Mouse (Mus musculus) heart, embryonic 16.5 days (tissue): ENCODE results near the gene Dtx1. TPM values are rescaled to one million over a fixed set of nuclear protein-coding genes. Genes with fewer than 3 reads are reported as not detected.

ENCODE experiments used
- ATAC-seq: fragments of 200-750 bp; cut with Nextera tagmentation; replicated peaks from 2 replicates; pipeline ENCODE4 v1.8.0; 2017; ENCODE audit warnings: moderate number of reproducible peaks; ENCODE audit not compliant: insufficient read depth, low FRiP score; ENCODE audit errors: extremely low read depth
- H3K27ac ChIP-seq: fragments of 300-500 bp; sonication (generic); 2 replicates; pipeline ENCODE4 v1.5.1; 2014; ENCODE audit warnings: mild to moderate bottlenecking, low read length, control low read depth, moderate library complexity
- H3K27me3 ChIP-seq: fragments of 300-500 bp; sonication (generic); 2 replicates; pipeline ENCODE4 v1.6.1; 2014; ENCODE audit warnings: low read length, mixed read lengths; ENCODE audit not compliant: control insufficient read depth, insufficient read depth
- H3K36me3 ChIP-seq: fragments of 300-500 bp; sonication (generic); 2 replicates; pipeline ENCODE4 v1.6.1; 2014; ENCODE audit not compliant: control insufficient read depth, insufficient read depth
- H3K4me1 ChIP-seq: fragments of 300-500 bp; sonication (generic); 2 replicates; pipeline ENCODE4 v1.6.1; 2014; ENCODE audit warnings: low read length, mixed read lengths; ENCODE audit not compliant: control insufficient read depth, insufficient read depth
- H3K4me2 ChIP-seq: fragments of 300-500 bp; sonication (generic); 2 replicates; pipeline ENCODE4 v1.6.1; 2014; ENCODE audit warnings: low read depth, mild to moderate bottlenecking, control low read depth, low read length
- H3K4me3 ChIP-seq: fragments of 300-500 bp; sonication (generic); 2 replicates; pipeline ENCODE4 v1.5.1; 2014; ENCODE audit warnings: mild to moderate bottlenecking, control low read depth, low read length
- H3K9ac ChIP-seq: fragments of 300-500 bp; sonication (generic); 2 replicates; pipeline ENCODE4 v1.6.1; 2014; ENCODE audit warnings: low read length, control low read depth
- H3K9me3 ChIP-seq: fragments of 300-500 bp; sonication (generic); replicated peaks from 2 replicates; pipeline ENCODE4 v1.6.1; 2016; ENCODE audit warnings: low read length; ENCODE audit not compliant: control insufficient read depth
- WGBS: fragments of 180-500 bp; shearing (Covaris S2); extraction: QIAGEN DNeasy Blood & Tissue Kit; methylation state at CpG from one replicate; pipeline ENCODE4 v1.1.7; 2014; 5-methylcytosine and 5-hydroxymethylcytosine counted together
- polyA plus RNA-seq: library from polyadenylated mRNA; unstranded; fragments of >200 nt; fragmentation: Nextera tagmentation; extraction: Ambion mirVana; gene quantifications from 2 replicates; pipeline ENCODE4 v1.2.1, GENCODE M21; 2015

Gene Dtx1
- polyA plus RNA-seq, 1 experiment from 2014 or later, result 11.2 TPM

- no peak overlapping the region for H3K4me3 ChIP-seq
- 51% methylated on average over 16 of the region's 16 CpGs for WGBS
- no peak overlapping the region for H3K4me2 ChIP-seq
- H3K27ac ChIP-seq, result no peak overlapping the region
- no peaks in the 10 kb centered on the region for H3K9me3 ChIP-seq
- H3K4me1 ChIP-seq, result no peaks in the 10 kb centered on the region
- H3K9ac ChIP-seq, result no peak overlapping the region
- peaks cover 72% of the 10 kb centered on the region for H3K27me3 ChIP-seq
- H3K36me3 ChIP-seq, result no peaks in the 10 kb centered on the region
- no peak for ATAC-seq
Observed at GRCm38 (mm10) chr5:120698801-120699391, 12.8 kb downstream of the Dtx1 start.

DNA sequence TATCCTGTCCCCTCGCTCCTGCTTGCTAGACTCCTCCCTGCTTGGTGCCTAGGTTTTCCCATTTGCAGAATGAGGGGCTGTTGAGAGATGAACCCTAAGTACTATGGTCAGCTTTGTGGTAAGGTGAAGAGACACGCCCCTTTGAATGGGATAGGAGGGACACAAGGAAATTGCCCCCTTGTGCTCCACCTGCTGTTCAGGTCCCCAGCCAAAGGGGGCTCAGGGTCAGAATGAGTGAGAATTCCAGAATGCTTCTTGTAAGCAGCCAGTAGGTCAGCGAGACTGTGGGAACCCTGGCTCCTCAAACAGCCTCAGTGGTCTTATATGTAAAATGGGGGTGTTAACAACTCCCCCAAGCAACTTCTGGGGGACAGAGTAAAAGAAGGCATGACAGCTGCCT lies 13.5 kb downstream of the Dtx1 start:
- no peaks in the 10 kb centered on the region for H3K36me3 ChIP-seq
- H3K4me3 ChIP-seq, result no peak overlapping the region
- 54% methylated on average over 3 of the region's 3 CpGs for WGBS
- H3K9me3 ChIP-seq, result no peaks in the 10 kb centered on the region
- no peaks in the 10 kb centered on the region for H3K4me1 ChIP-seq
- H3K27ac ChIP-seq, result no peak overlapping the region
- H3K27me3 ChIP-seq, result peaks cover 79% of the 10 kb centered on the region
- H3K9ac ChIP-seq, result no peak overlapping the region
- H3K4me2 ChIP-seq, result no peak overlapping the region
- ATAC-seq, result no peak

- no peak overlapping the region for H3K4me3 ChIP-seq
- no peaks in the 10 kb centered on the region for H3K9me3 ChIP-seq
- H3K9ac ChIP-seq, result no peak overlapping the region
- H3K4me2 ChIP-seq, result no peak overlapping the region
- no peaks in the 10 kb centered on the region for H3K36me3 ChIP-seq
- H3K4me1 ChIP-seq, result no peaks in the 10 kb centered on the region
- 39% methylated on average over 4 of the region's 4 CpGs for WGBS
- peaks cover 86% of the 10 kb centered on the region for H3K27me3 ChIP-seq
- H3K27ac ChIP-seq, result no peak overlapping the region
- no peak; the same call in 1 of the 2 replicates for ATAC-seq
Observed at GRCm38 (mm10) chr5:120696865-120697264, 14.9 kb downstream of the Dtx1 start.

DNA sequence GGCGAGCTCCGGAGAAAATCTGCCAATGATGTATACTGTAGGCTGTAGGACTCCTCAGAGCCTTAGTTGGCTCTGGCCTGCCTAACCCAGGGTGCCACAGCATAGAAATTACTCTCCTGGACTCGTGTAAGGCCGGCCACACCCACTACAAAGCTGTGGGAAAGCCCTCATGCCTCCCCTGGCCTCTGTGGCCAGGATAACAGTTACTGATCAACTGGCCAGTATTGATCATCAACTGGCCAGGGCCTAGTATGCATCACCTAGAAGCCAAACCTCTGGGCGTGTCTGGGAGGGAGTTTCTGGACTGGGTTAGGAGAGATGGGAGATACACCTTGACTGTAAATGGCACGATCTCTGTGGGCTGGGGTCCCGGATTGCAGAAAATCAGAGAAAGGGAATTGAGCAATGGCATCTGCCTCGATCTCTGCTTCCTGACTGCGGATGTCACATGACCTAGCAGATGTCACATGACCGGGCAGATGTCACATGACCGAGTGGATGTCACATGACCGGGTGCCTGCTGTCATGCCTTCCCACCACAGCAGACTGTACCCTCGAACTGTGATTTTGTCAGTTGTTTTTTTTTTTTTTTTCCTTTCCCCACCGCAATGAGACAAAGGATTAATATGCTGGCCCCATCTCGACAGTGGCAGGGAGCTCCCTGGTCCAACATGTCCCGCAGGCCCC lies 15.5 kb downstream of the Dtx1 start:
- H3K4me2 ChIP-seq, result no peak overlapping the region
- H3K27ac ChIP-seq, result no peak overlapping the region
- peaks cover 85% of the 10 kb centered on the region for H3K27me3 ChIP-seq
- H3K9ac ChIP-seq, result no peak overlapping the region
- H3K4me3 ChIP-seq, result no peak overlapping the region
- no peak for ATAC-seq
- no peaks in the 10 kb centered on the region for H3K36me3 ChIP-seq
- no peaks in the 10 kb centered on the region for H3K9me3 ChIP-seq
- WGBS, result 68% methylated on average over 16 of the region's 16 CpGs
- no peaks in the 10 kb centered on the region for H3K4me1 ChIP-seq

DNA sequence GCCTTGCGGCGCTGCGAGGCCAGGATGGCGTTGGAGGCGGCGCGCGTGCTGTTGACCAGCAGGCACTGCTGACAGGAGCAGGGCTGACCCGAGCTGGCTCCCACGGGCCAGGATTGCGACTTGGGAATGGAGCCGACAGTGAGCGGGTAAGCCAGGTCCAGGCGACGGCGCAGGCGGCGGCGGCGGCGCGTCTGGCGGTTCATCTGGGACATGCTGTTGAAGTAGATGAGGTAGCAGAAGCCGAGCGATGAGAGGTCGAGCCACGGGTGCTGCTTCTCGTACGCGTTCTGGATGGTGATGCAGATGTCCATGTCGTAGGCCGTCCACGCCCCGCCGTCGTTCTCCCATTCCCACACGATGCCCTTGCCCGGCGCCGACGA lies 17.0 kb downstream of the Dtx1 start:
- H3K4me1 ChIP-seq, result no peaks in the 10 kb centered on the region
- no peaks in the 10 kb centered on the region for H3K36me3 ChIP-seq
- 4% methylated on average over 41 of the region's 41 CpGs for WGBS
- H3K4me2 ChIP-seq, result peak overlapping the region; percentile 32
- H3K27me3 ChIP-seq, result peaks cover 75% of the 10 kb centered on the region
- ATAC-seq, result no peak
- no peak overlapping the region for H3K27ac ChIP-seq
- H3K9me3 ChIP-seq, result no peaks in the 10 kb centered on the region
- 0 out of 2 replicates have a peak overlapping the region, but pooled peaks have one; percentile 12 for H3K9ac ChIP-seq
- peak overlapping the region; percentile 36 for H3K4me3 ChIP-seq

GRCm38 (mm10) chr5:120693931-120694694 lies 17.6 kb downstream of the Dtx1 start:
- Histone ChIP-seq H3K9ac (0 out of 2 replicates have a peak overlapping the region, but pooled peaks have one; percentile 12), H3K27me3 (peaks cover 74% of the 10 kb centered on the region)
- 14% methylated on average over 38 of the region's 38 CpGs for WGBS

GRCm38 (mm10) chr5:120692034-120692433 lies 19.7 kb downstream of the Dtx1 start:
- Histone ChIP-seq H3K4me1 (no peaks in the 10 kb centered on the region), H3K36me3 (no peaks in the 10 kb centered on the region), H3K4me2 (no peak overlapping the region), H3K27ac (no peak overlapping the region), H3K27me3 (peaks cover 56% of the 10 kb centered on the region), H3K9ac (no peak overlapping the region), H3K9me3 (no peaks in the 10 kb centered on the region), H3K4me3 (no peak overlapping the region)
- ATAC-seq, result no peak
- 69% methylated on average over 19 of the region's 19 CpGs for WGBS

More at GRCm38 (mm10) chr5:120693931-120694694, 17.6 kb downstream of the Dtx1 start:
- no peak for ATAC-seq
- no peaks in the 10 kb centered on the region for H3K4me1 ChIP-seq
- H3K4me2 ChIP-seq, result peak overlapping the region; percentile 32
- H3K36me3 ChIP-seq, result no peaks in the 10 kb centered on the region
- peak overlapping the region; percentile 36 for H3K4me3 ChIP-seq
- H3K9me3 ChIP-seq, result no peaks in the 10 kb centered on the region
- H3K27ac ChIP-seq, result no peak overlapping the region

DNA sequence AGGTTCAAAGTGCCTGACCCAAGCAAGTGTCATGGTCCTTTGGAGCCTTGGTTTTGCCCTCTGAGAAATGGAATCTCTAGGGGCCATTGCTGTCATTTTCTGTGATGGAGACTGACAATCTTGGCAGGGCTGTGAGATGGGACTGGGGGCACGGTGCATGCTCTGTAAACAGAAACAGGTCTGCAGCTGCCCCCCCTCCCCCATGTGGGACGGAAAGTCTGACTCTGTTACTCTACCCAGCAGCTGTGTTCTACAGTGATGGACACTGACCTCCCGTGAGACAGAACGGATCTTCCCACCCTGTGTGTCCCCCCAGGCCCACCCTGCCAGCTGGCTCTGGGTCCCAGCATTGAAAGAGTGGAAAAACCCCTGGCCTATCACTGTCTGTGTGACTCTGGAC lies 21.3 kb downstream of the Dtx1 start:
- no peak overlapping the region for H3K4me2 ChIP-seq
- H3K4me1 ChIP-seq, result no peaks in the 10 kb centered on the region
- WGBS, result 52% methylated on average over 4 of the region's 4 CpGs
- no peaks in the 10 kb centered on the region for H3K36me3 ChIP-seq
- no peak for ATAC-seq
- H3K9me3 ChIP-seq, result no peaks in the 10 kb centered on the region
- H3K4me3 ChIP-seq, result no peak overlapping the region
- no peak overlapping the region for H3K27ac ChIP-seq
- H3K9ac ChIP-seq, result no peak overlapping the region
- H3K27me3 ChIP-seq, result peaks cover 41% of the 10 kb centered on the region

DNA sequence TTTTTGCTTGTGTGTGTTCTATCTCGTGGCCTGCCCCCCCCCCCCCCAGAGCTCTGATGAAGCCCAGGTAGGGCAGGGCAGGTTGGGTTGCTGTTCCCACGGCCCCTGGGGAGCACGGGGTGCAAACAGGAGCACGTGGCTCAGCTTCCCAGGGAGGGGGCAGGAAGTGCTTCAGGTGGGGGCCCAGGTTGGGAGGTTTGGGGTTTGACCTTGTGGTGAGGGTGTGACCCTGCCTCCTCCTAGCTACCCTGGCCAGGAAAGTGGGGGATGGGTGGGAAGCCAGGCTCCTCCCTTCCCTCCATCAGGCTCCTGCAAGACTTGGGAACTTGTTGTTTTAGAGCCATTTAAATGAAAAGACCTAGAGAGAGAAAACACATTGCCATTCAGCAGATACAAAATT lies 23.3 kb downstream of the Dtx1 start:
- 32% methylated on average over 4 of the region's 4 CpGs for WGBS
- H3K36me3 ChIP-seq, result no peaks in the 10 kb centered on the region
- H3K9me3 ChIP-seq, result no peaks in the 10 kb centered on the region
- no peaks in the 10 kb centered on the region for H3K4me1 ChIP-seq
- H3K27me3 ChIP-seq, result peaks cover 29% of the 10 kb centered on the region
- 0 out of 2 replicates have a peak, but pooled peaks have one; percentile 16 for ATAC-seq
- H3K4me2 ChIP-seq, result no peak overlapping the region
- no peak overlapping the region for H3K9ac ChIP-seq
- H3K27ac ChIP-seq, result no peak overlapping the region
- H3K4me3 ChIP-seq, result no peak overlapping the region
